Mouse (Mus musculus) ES-CJ7 (cell line): ENCODE data around the gene Cars2.
A peak's percentile ranks its signal among the peaks of the same experiment; 100 is the strongest.
"Not testable (repeated sequence)": the region's sequence is repeated elsewhere in the genome, so short reads cannot be mapped to it uniquely, and the experiment has no call there.

Experiments used
- DNase-seq: peaks from one replicate; pipeline ENCODE4 v3.0.0; 2011; ENCODE audit warnings: low read depth, low spot score

Cars2 gene

GRCm38 (mm10) chr8:11512711-11513110 is 37.9 kb downstream of the Cars2 start:
- peak; percentile 36 for DNase-seq

GRCm38 (mm10) chr8:11510971-11511370 is 39.6 kb downstream of the Cars2 start:
- DNase-seq: no peak

GRCm38 (mm10) chr8:11508880-11509279 is 41.7 kb downstream of the Cars2 start:
- no peak for DNase-seq

GRCm38 (mm10) chr8:11506802-11507201 is 43.8 kb downstream of the Cars2 start:
- DNase-seq: peak; percentile 78

- no peak for DNase-seq
These were observed 44.5 kb downstream of the Cars2 start for GRCm38 (mm10) chr8:11506074-11506473.

GRCm38 (mm10) chr8:11503476-11504232 is 46.9 kb downstream of the Cars2 start:
- no peak for DNase-seq

GRCm38 (mm10) chr8:11498786-11499485 is 51.6 kb downstream of the Cars2 start:
- DNase-seq: no peak

- DNase-seq: no peak
These were observed 52.3 kb downstream of the Cars2 start for GRCm38 (mm10) chr8:11498281-11498680.

- DNase-seq: peak; percentile 80
These were observed 53.3 kb downstream of the Cars2 start, which contains the start of gene Naxd for GRCm38 (mm10) chr8:11497017-11497990. Naxd (plus strand) TSS chr8:11497506.

- not testable (repeated sequence) for DNase-seq
These were observed 58.2 kb downstream of the Cars2 start for GRCm38 (mm10) chr8:11492340-11492739.

GRCm38 (mm10) chr8:11487229-11487628 is 63.4 kb downstream of the Cars2 start:
- no peak for DNase-seq

GRCm38 (mm10) chr8:11486142-11486541 is 64.4 kb downstream of the Cars2 start:
- peak; percentile 81 for DNase-seq

GRCm38 (mm10) chr8:11482537-11482936 is 68.0 kb downstream of the Cars2 start:
- DNase-seq: no peak

GRCm38 (mm10) chr8:11481876-11482275 is 68.7 kb downstream of the Cars2 start:
- DNase-seq: no peak

- DNase-seq: no peak
These were observed 71.0 kb downstream of the Cars2 start for GRCm38 (mm10) chr8:11479591-11479990.

GRCm38 (mm10) chr8:11478807-11479527 is 71.6 kb downstream of the Cars2 start:
- DNase-seq: no peak

GRCm38 (mm10) chr8:11477811-11478761 is 72.5 kb downstream of the Cars2 start, which contains the start of gene Rab20:
Rab20 (minus strand) TSS chr8:11478710.
- DNase-seq: peak; percentile 83

- DNase-seq: no peak
These were observed 73.4 kb downstream of the Cars2 start for GRCm38 (mm10) chr8:11477178-11477553.

- peak; percentile 60 for DNase-seq
These were observed 74.0 kb downstream of the Cars2 start for GRCm38 (mm10) chr8:11476338-11477177.
